16 mouse cellular contexts compared by ENCODE assay signal in genomic region chr3:145929525-145930400, GRCm38 (mm10). TPM values are rescaled to one million over a fixed set of nuclear protein-coding genes. Genes with fewer than 3 reads are reported as not detected.
DNase-seq lines count a peak whose midpoint lies in the region; ATAC-seq and TF ChIP-seq lines count a peak whose summit lies in the region.
"Had no signal": no experiment of that assay in that cellular context is flagged by ENCODE, and none has a peak within 500 bp of the region (broad histone marks: within the 10 kb centered on the region; RNA-seq: fewer than 3 reads in every experiment).

No protein-coding gene starts in this region.

- H3K79me2 ChIP-seq in heart, adult 2 months (replicated peaks; ENCODE audit: control insufficient read depth, insufficient read depth, low read length), result peaks cover 3% of the 10 kb centered on the region

- no peak for TF ChIP-seq POLR2A in heart, adult 2 months (IDR thresholded peaks at IDR 0.05; ENCODE audit: insufficient read depth, low read depth, low read length)

- H3K36me3 ChIP-seq in hindbrain, embryonic 10.5 days, result peaks cover 64% of the 10 kb centered on the region
- peaks cover 36% of the 10 kb centered on the region for H3K36me3 ChIP-seq in hindbrain, embryonic 12.5 days
- peaks cover 77% of the 10 kb centered on the region for H3K36me3 ChIP-seq in megakaryocyte, embryonic 14.5 days (replicated peaks; ENCODE audit: low read length)
- H3K36me3 ChIP-seq in heart, adult 2 months (ENCODE audit: control insufficient read depth, insufficient read depth, low read length), result peaks cover 8% of the 10 kb centered on the region

- no peak overlapping the region for H3K4me3 ChIP-seq in hindbrain, embryonic 10.5 days
- no peak overlapping the region for H3K4me3 ChIP-seq in hindbrain, embryonic 12.5 days
- peak overlapping the region; percentile 59 for H3K4me3 ChIP-seq in megakaryocyte, embryonic 14.5 days (replicated peaks)
- no peak overlapping the region for H3K4me3 ChIP-seq in heart, adult 2 months
- H3K4me3 ChIP-seq: forebrain, embryonic 12.5 days; heart, embryonic 15.5 days; limb, embryonic 15.5 days had no signal

- peak; percentile 15 for DNase-seq in hindbrain, embryonic 10.5 days (ENCODE audit: low spot score)
- peak; percentile 32 for DNase-seq in NIH3T3 (ENCODE audit: low read depth)
- peak; percentile 31 for DNase-seq in forelimb bud, embryonic 11.5 days (ENCODE audit: low read depth, low spot score)
- DNase-seq in heart, adult 2 months, result no peak
- no peak for DNase-seq in heart, adult 8-10 months (ENCODE audit: low spot score)
- no peak for DNase-seq in thymus, postnatal 10 days (ENCODE audit: low spot score in 2 of 2)
- DNase-seq: B cell, adult 2 months; heart, adult 11 months; lung, adult 18-20 months; thymus, adult 18-20 months had no signal

- no peaks in the 10 kb centered on the region for H3K27me3 ChIP-seq in hindbrain, embryonic 10.5 days (ENCODE audit: insufficient read depth, poor library complexity, severe bottlenecking)
- no peaks in the 10 kb centered on the region for H3K27me3 ChIP-seq in hindbrain, embryonic 12.5 days
- H3K27me3 ChIP-seq in megakaryocyte, embryonic 14.5 days (replicated peaks), result no peaks in the 10 kb centered on the region
- no peaks in the 10 kb centered on the region for H3K27me3 ChIP-seq in heart, adult 2 months (ENCODE audit: control insufficient read depth, insufficient read depth, low read length)
- H3K27me3 ChIP-seq: forebrain, embryonic 12.5 days; heart, embryonic 15.5 days; limb, embryonic 15.5 days had no signal

- TF ChIP-seq EP300 in heart, adult 2 months (IDR thresholded peaks at IDR 0.05; ENCODE audit: insufficient read depth, low read depth, low read length), result no peak

- 71% methylated on average over 7 of the region's 7 CpGs for WGBS in hindbrain, embryonic 10.5 days
- 76% methylated on average over 7 of the region's 7 CpGs for WGBS in hindbrain, embryonic 12.5 days
- 69% methylated on average over 7 of the region's 7 CpGs for WGBS in heart, adult 2 months

- H3K4me2 ChIP-seq in hindbrain, embryonic 12.5 days (replicated peaks), result no peak overlapping the region
- H3K4me2 ChIP-seq: forebrain, embryonic 12.5 days; heart, embryonic 15.5 days; limb, embryonic 15.5 days had no signal

- H3K4me1 ChIP-seq in hindbrain, embryonic 10.5 days (replicated peaks), result peaks cover 15% of the 10 kb centered on the region
- H3K4me1 ChIP-seq in hindbrain, embryonic 12.5 days, result peaks cover 19% of the 10 kb centered on the region
- H3K4me1 ChIP-seq in megakaryocyte, embryonic 14.5 days, result peaks cover 91% of the 10 kb centered on the region
- H3K4me1 ChIP-seq in heart, adult 2 months (ENCODE audit: control insufficient read depth, insufficient read depth, low read length), result peaks cover 4% of the 10 kb centered on the region

- H3K9ac ChIP-seq in hindbrain, embryonic 12.5 days, result no peak overlapping the region
- no peak overlapping the region for H3K9ac ChIP-seq in heart, adult 2 months (ENCODE audit: low read depth, low read length)
- H3K9ac ChIP-seq: forebrain, embryonic 12.5 days; heart, embryonic 15.5 days; limb, embryonic 15.5 days had no signal

- ATAC-seq in hindbrain, embryonic 12.5 days (ENCODE audit: low FRiP score), result no peak
- ATAC-seq: inflammation-experienced regulatory T-cells, adult 6 months had no signal

- no peak for TF ChIP-seq CTCF in heart, adult 2 months (IDR thresholded peaks at IDR 0.05)

- no peak overlapping the region for H3K27ac ChIP-seq in hindbrain, embryonic 10.5 days
- H3K27ac ChIP-seq in hindbrain, embryonic 12.5 days, result no peak overlapping the region
- H3K27ac ChIP-seq in heart, adult 2 months, result no peak overlapping the region
- H3K27ac ChIP-seq: forebrain, embryonic 12.5 days; heart, embryonic 15.5 days; limb, embryonic 15.5 days had no signal

- intact Hi-C loops in heart, adult 2 months (cut with DNase I), result no loop called here

- H3K9me3 ChIP-seq in hindbrain, embryonic 10.5 days, result no peaks in the 10 kb centered on the region
- no peaks in the 10 kb centered on the region for H3K9me3 ChIP-seq in hindbrain, embryonic 12.5 days (replicated peaks)
- H3K9me3 ChIP-seq in megakaryocyte, embryonic 14.5 days, result no peaks in the 10 kb centered on the region
- H3K9me3 ChIP-seq: forebrain, embryonic 12.5 days; heart, embryonic 15.5 days; limb, embryonic 15.5 days had no signal

RNA-seq across cellular contexts. Expression of gene Bcl10, which starts 7.2 kb away (rescaled TPM):
- polyA plus RNA-seq in hindbrain, embryonic 10.5 days (2016; fragmentation: Nextera tagmentation; extraction: Ambion mirVana), result 48.4 and 48.5 TPM in 2 replicates
- 52.0 and 52.5 TPM in 2 replicates for polyA plus RNA-seq in hindbrain, embryonic 12.5 days (2016; fragmentation: Nextera tagmentation; extraction: Ambion mirVana)
- polyA plus RNA-seq in megakaryocyte, embryonic 14.5 days (2012; ENCODE audit: insufficient read depth, low replicate concordance), result 13.7 and 17.2 TPM in 2 replicates
- 10 to 100 TPM; 17.7 to 19.3 TPM for total RNA-seq in heart, adult 2 months (2021)
- polyA plus RNA-seq in heart, adult 2 months (2012; rRNA removed), result 11.0 and 14.0 TPM in 2 replicates
- total RNA-seq in heart, adult 8-10 months (2022), result 10 to 100 TPM; 14.9 to 17.6 (median 16.5) TPM

RNA-seq across cellular contexts. Expression of gene 2410004B18Rik, which starts 8.1 kb away (rescaled TPM):
- 54.7 and 56.4 TPM in 2 replicates for polyA plus RNA-seq in hindbrain, embryonic 10.5 days (2016; fragmentation: Nextera tagmentation; extraction: Ambion mirVana)
- polyA plus RNA-seq in hindbrain, embryonic 12.5 days (2016; fragmentation: Nextera tagmentation; extraction: Ambion mirVana), result 61.4 and 64.3 TPM in 2 replicates
- 30.4 and 32.2 TPM in 2 replicates for polyA plus RNA-seq in megakaryocyte, embryonic 14.5 days (2012; ENCODE audit: insufficient read depth, low replicate concordance)
- total RNA-seq in heart, adult 2 months (2021), result 10 to 100 TPM; 17.9 to 20.8 TPM
- polyA plus RNA-seq in heart, adult 2 months (2012; rRNA removed), result 9.0 and 9.2 TPM in 2 replicates
- 10 to 100 TPM; 13.2 to 21.6 (median 18.0) TPM for total RNA-seq in heart, adult 8-10 months (2022)

RNA-seq across cellular contexts. Expression of gene Syde2, which starts 57.9 kb away (rescaled TPM):
- 0.92 and 1.3 TPM in 2 replicates for polyA plus RNA-seq in hindbrain, embryonic 10.5 days (2016; fragmentation: Nextera tagmentation; extraction: Ambion mirVana)
- polyA plus RNA-seq in hindbrain, embryonic 12.5 days (2016; fragmentation: Nextera tagmentation; extraction: Ambion mirVana), result 1.4 and 2.0 TPM in 2 replicates
- 0.03 TPM in 1 of 2 replicates, not detected in the other for polyA plus RNA-seq in megakaryocyte, embryonic 14.5 days (2012; ENCODE audit: insufficient read depth, low replicate concordance)
- 10 to 100 TPM; 13.8 to 15.8 TPM for total RNA-seq in heart, adult 2 months (2021)
- 7.5 and 13.4 TPM in 2 replicates for polyA plus RNA-seq in heart, adult 2 months (2012; rRNA removed)
- total RNA-seq in heart, adult 8-10 months (2022), result 10 to 100 TPM; 16.7 to 21.8 (median 19.0) TPM

Comparison
In these comparisons a context has a peak if more than half of its experiments do, and no peak if none do; other contexts are left out.
1. DNase-seq: peak in hindbrain, embryonic 10.5 days (single experiment), NIH3T3 (single experiment) and forelimb bud, embryonic 11.5 days (single experiment); none in heart, adult 2 months (0 of 2), heart, adult 8-10 months (single experiment) and thymus, postnatal 10 days (0 of 2).